Mouse (Mus musculus): Measurements from ENCODE around the gene Slc26a11. TPM values are rescaled to one million over a fixed set of nuclear protein-coding genes. Genes with fewer than 3 reads are reported as not detected.

Slc26a11 gene
- total RNA-seq, 1 experiment, result 4.4 TPM

- in situ Hi-C loops (cut with MboI; ENCODE audit: low sequenced_read_pairs in 2 of 2, unreplicated experiment in 2 of 2), result no loop called here
- Histone ChIP-seq H3K4me3 (ENCODE audit: insufficient read depth in 1 of 2, low read depth in 1 of 2, low read length in 2 of 2, poor library complexity in 1 of 2, severe bottlenecking in 1 of 2) (no peak overlapping the region), H3K36me3 (ENCODE audit: control insufficient read depth, insufficient read depth, low read length, poor library complexity, severe bottlenecking) (no peaks in the 10 kb centered on the region), H3K27ac (ENCODE audit: insufficient read depth, low read depth, low read length, poor library complexity, severe bottlenecking) (no peak overlapping the region), H3K9ac (ENCODE audit: insufficient read depth, low read depth, low read length, poor library complexity, severe bottlenecking) (no peak overlapping the region), H3K4me1 (ENCODE audit: control insufficient read depth in 2 of 2, insufficient read depth in 2 of 2, low read length in 2 of 2, poor library complexity in 1 of 2) (peaks cover 3 to 9% of the 10 kb centered on the region in 2 experiments; a peak in 1 of 4 replicates), H3K9me3 (ENCODE audit: control insufficient read depth, insufficient read depth, low read depth, low read length) (no peaks in the 10 kb centered on the region)
- no peak for TF ChIP-seq ZNF384 (IDR thresholded peaks at IDR 0.05; ENCODE audit: low read depth, low read length)
- no peak for TF ChIP-seq CHD2 (IDR thresholded peaks at IDR 0.05; ENCODE audit: low read depth, low read length)
- no peak for DNase-seq (ENCODE audit: low read depth, low spot score)
Measured at GRCm38 (mm10) chr11:119310621-119311020, 44.7 kb upstream of the Slc26a11 start.

- no peaks in the 10 kb centered on the region for H3K36me3 ChIP-seq (ENCODE audit: control insufficient read depth, insufficient read depth, low read length, poor library complexity, severe bottlenecking)
- no peak overlapping the region for H3K27ac ChIP-seq (ENCODE audit: insufficient read depth, low read depth, low read length, poor library complexity, severe bottlenecking)
- in situ Hi-C loops (cut with MboI; ENCODE audit: low sequenced_read_pairs in 2 of 2, unreplicated experiment in 2 of 2), result no loop called here
- no peak overlapping the region for H3K4me3 ChIP-seq (ENCODE audit: insufficient read depth in 1 of 2, low read depth in 1 of 2, low read length in 2 of 2, poor library complexity in 1 of 2, severe bottlenecking in 1 of 2)
- H3K9ac ChIP-seq (ENCODE audit: insufficient read depth, low read depth, low read length, poor library complexity, severe bottlenecking), result no peak overlapping the region
- peaks cover 0 to 2% of the 10 kb centered on the region in 2 experiments; a peak in 1 of 4 replicates for H3K4me1 ChIP-seq (ENCODE audit: control insufficient read depth in 2 of 2, insufficient read depth in 2 of 2, low read length in 2 of 2, poor library complexity in 1 of 2)
- no peak for DNase-seq (ENCODE audit: low read depth, low spot score)
- H3K9me3 ChIP-seq (ENCODE audit: control insufficient read depth, insufficient read depth, low read depth, low read length), result no peaks in the 10 kb centered on the region
- no peak for TF ChIP-seq MAFK (IDR thresholded peaks at IDR 0.05; ENCODE audit: insufficient read depth, low read depth, low read length)
- TF ChIP-seq ZC3H11A (IDR thresholded peaks at IDR 0.05; ENCODE audit: borderline replicate concordance, low read depth, low read length), result no peak
- no peak for TF ChIP-seq CHD2 (IDR thresholded peaks at IDR 0.05; ENCODE audit: low read depth, low read length)
- no peak for TF ChIP-seq ZNF384 (IDR thresholded peaks at IDR 0.05; ENCODE audit: low read depth, low read length)
- TF ChIP-seq HCFC1 (IDR thresholded peaks at IDR 0.05; ENCODE audit: borderline replicate concordance, insufficient read depth, low read length), result no peak
Measured at GRCm38 (mm10) chr11:119314252-119314936, 41.0 kb upstream of the Slc26a11 start.

GRCm38 (mm10) chr11:119316720-119317119, 38.6 kb upstream of the Slc26a11 start:
- no peaks in the 10 kb centered on the region for H3K4me1 ChIP-seq (ENCODE audit: control insufficient read depth in 2 of 2, insufficient read depth in 2 of 2, low read length in 2 of 2, poor library complexity in 1 of 2)
- in situ Hi-C loops (cut with MboI; ENCODE audit: low sequenced_read_pairs in 2 of 2, unreplicated experiment in 2 of 2), result no loop called here
- no peak for DNase-seq (ENCODE audit: low read depth, low spot score)
- no peak overlapping the region; the same call in 1 of the 2 replicates for H3K27ac ChIP-seq (ENCODE audit: insufficient read depth, low read depth, low read length, poor library complexity, severe bottlenecking)
- H3K9ac ChIP-seq (ENCODE audit: insufficient read depth, low read depth, low read length, poor library complexity, severe bottlenecking), result no peak overlapping the region
- TF ChIP-seq CHD2 (IDR thresholded peaks at IDR 0.05; ENCODE audit: low read depth, low read length) (no peak), ZNF384 (IDR thresholded peaks at IDR 0.05; ENCODE audit: low read depth, low read length) (no peak), ZC3H11A (IDR thresholded peaks at IDR 0.05; ENCODE audit: borderline replicate concordance, low read depth, low read length) (no peak), MAFK (IDR thresholded peaks at IDR 0.05; ENCODE audit: insufficient read depth, low read depth, low read length) (no peak), HCFC1 (IDR thresholded peaks at IDR 0.05; ENCODE audit: borderline replicate concordance, insufficient read depth, low read length) (no peak)
- H3K9me3 ChIP-seq (ENCODE audit: control insufficient read depth, insufficient read depth, low read depth, low read length), result no peaks in the 10 kb centered on the region
- no peak overlapping the region for H3K4me3 ChIP-seq (ENCODE audit: insufficient read depth in 1 of 2, low read depth in 1 of 2, low read length in 2 of 2, poor library complexity in 1 of 2, severe bottlenecking in 1 of 2)
- H3K36me3 ChIP-seq (ENCODE audit: control insufficient read depth, insufficient read depth, low read length, poor library complexity, severe bottlenecking), result no peaks in the 10 kb centered on the region

GRCm38 (mm10) chr11:119322521-119322920, 32.8 kb upstream of the Slc26a11 start:
- no peak for DNase-seq (ENCODE audit: low read depth, low spot score)
- no peak for TF ChIP-seq ZNF384 (IDR thresholded peaks at IDR 0.05; ENCODE audit: low read depth, low read length)
- TF ChIP-seq ZC3H11A (IDR thresholded peaks at IDR 0.05; ENCODE audit: borderline replicate concordance, low read depth, low read length), result no peak
- no peak for TF ChIP-seq MAFK (IDR thresholded peaks at IDR 0.05; ENCODE audit: insufficient read depth, low read depth, low read length)
- no peak for TF ChIP-seq HCFC1 (IDR thresholded peaks at IDR 0.05; ENCODE audit: borderline replicate concordance, insufficient read depth, low read length)
- no peak for TF ChIP-seq CHD2 (IDR thresholded peaks at IDR 0.05; ENCODE audit: low read depth, low read length)
- H3K4me3 ChIP-seq (ENCODE audit: insufficient read depth in 1 of 2, low read depth in 1 of 2, low read length in 2 of 2, poor library complexity in 1 of 2, severe bottlenecking in 1 of 2), result no peak overlapping the region
- no peaks in the 10 kb centered on the region for H3K9me3 ChIP-seq (ENCODE audit: control insufficient read depth, insufficient read depth, low read depth, low read length)
- H3K4me1 ChIP-seq (ENCODE audit: control insufficient read depth in 2 of 2, insufficient read depth in 2 of 2, low read length in 2 of 2, poor library complexity in 1 of 2), result no peaks in the 10 kb centered on the region
- in situ Hi-C loops (cut with MboI; ENCODE audit: low sequenced_read_pairs in 2 of 2, unreplicated experiment in 2 of 2), result no loop called here
- H3K27ac ChIP-seq (ENCODE audit: insufficient read depth, low read depth, low read length, poor library complexity, severe bottlenecking), result no peak overlapping the region
- no peaks in the 10 kb centered on the region for H3K36me3 ChIP-seq (ENCODE audit: control insufficient read depth, insufficient read depth, low read length, poor library complexity, severe bottlenecking)
- no peak overlapping the region; the same call in 1 of the 2 replicates for H3K9ac ChIP-seq (ENCODE audit: insufficient read depth, low read depth, low read length, poor library complexity, severe bottlenecking)

Data from ES-E14 (cell line).